Mouse (Mus musculus) liver, embryonic 14.5 days (tissue): Measurements from ENCODE around the gene Nup133.

Source experiments
- CTCF ChIP-seq: IDR thresholded peaks from 2 replicates; pipeline ENCODE4 v1.5.1; 2016; ENCODE audit warnings: antibody characterized with exemption, low read depth, control low read depth
- EP300 ChIP-seq: IDR thresholded peaks from 2 replicates; pipeline ENCODE4 v1.6.1; 2016; ENCODE audit warnings: antibody characterized with exemption, low read depth

GRCm38 (mm10) chr8:123894502-123895097 is 54.5 kb downstream of the Nup133 start, which contains the start of gene Acta1:
- TF ChIP-seq CTCF: no peak
- no peak for TF ChIP-seq EP300
